18 mouse cellular contexts compared by ENCODE assay signal in genomic region chr7:122309909-122310725, GRCm38 (mm10). TPM values are rescaled to one million over a fixed set of nuclear protein-coding genes. Genes with fewer than 3 reads are reported as not detected.
DNase-seq lines count a peak whose midpoint lies in the region; ATAC-seq and TF ChIP-seq lines count a peak whose summit lies in the region.
"Had no signal": no experiment of that assay in that cellular context is flagged by ENCODE, and none has a peak within 500 bp of the region (broad histone marks: within the 10 kb centered on the region; RNA-seq: fewer than 3 reads in every experiment).

No protein-coding gene starts in this region.

- TF ChIP-seq POLR2A in lung, adult 2 months (IDR thresholded peaks at IDR 0.05; ENCODE audit: borderline replicate concordance, extremely low read depth, low read depth, low read length), result no peak
- TF ChIP-seq POLR2A in bone marrow macrophage, adult 2 months (IDR thresholded peaks at IDR 0.05; ENCODE audit: borderline replicate concordance, low read depth, low read length), result no peak

- no peak overlapping the region for H3K4me3 ChIP-seq in lung, adult 2 months (replicated peaks; ENCODE audit: extremely low read depth, low read depth, low read length)
- no peak overlapping the region; the same call in 1 of the 2 replicates for H3K4me3 ChIP-seq in bone marrow macrophage, adult 2 months (ENCODE audit: insufficient read depth, low read length)
- H3K4me3 ChIP-seq: heart, adult 2 months; midbrain, embryonic 13.5 days; stomach, embryonic 15.5 days had no signal

- H3K4me1 ChIP-seq in lung, adult 2 months (ENCODE audit: control insufficient read depth, insufficient read depth, low read length), result no peaks in the 10 kb centered on the region
- peaks cover 28% of the 10 kb centered on the region for H3K4me1 ChIP-seq in bone marrow macrophage, adult 2 months (ENCODE audit: control insufficient read depth, insufficient read depth, low read length)
- H3K4me1 ChIP-seq: stomach, embryonic 15.5 days had no signal

- ATAC-seq in megakaryocyte progenitor cell, adult 5-6 weeks (replicated peaks; ENCODE audit: poor library complexity), result peak; percentile 81
- ATAC-seq: forebrain, postnatal 0 days; hindbrain, postnatal 0 days; lung, postnatal 0 days; midbrain, embryonic 13.5 days had no signal

- WGBS in lung, adult 2 months, result 57% methylated on average over 14 of the region's 14 CpGs

- no peak for TF ChIP-seq CTCF in lung, adult 2 months (IDR thresholded peaks at IDR 0.05; ENCODE audit: insufficient read depth, low read length)
- TF ChIP-seq CTCF in bone marrow macrophage, adult 2 months (IDR thresholded peaks at IDR 0.05; ENCODE audit: low read depth, low read length), result no peak

- peak; percentile 19 for DNase-seq in lung, postnatal 36 days
- DNase-seq in lung, adult 2 months, result no peak
- peak; percentile 59 to 62 for DNase-seq in spleen, postnatal 36 days (ENCODE audit: low spot score in 2 of 2)
- DNase-seq in layer of hippocampus, adult 18-20 months (ENCODE audit: low spot score in 2 of 2), result no peak
- DNase-seq in ovary, postnatal 36 days (ENCODE audit: low spot score), result no peak
- no peak for DNase-seq in kidney, adult 11 months
- DNase-seq: cerebellum, adult 8-10 months; forebrain, postnatal 0 days; heart, adult 2 months; heart, postnatal 10 days; kidney, adult 8-10 months; right cerebral cortex, postnatal 25 days had no signal

- H3K27ac ChIP-seq in bone marrow macrophage, adult 2 months (ENCODE audit: insufficient read depth, low read depth, low read length), result peak overlapping the region; percentile 15; the same call in 1 of the 2 replicates
- H3K27ac ChIP-seq: heart, adult 2 months; hindbrain, postnatal 0 days; midbrain, embryonic 13.5 days; stomach, embryonic 15.5 days had no signal

RNA-seq across cellular contexts. Expression of gene Prkcb, which starts 21.6 kb away (rescaled TPM):
- 7.8 and 10.9 TPM in 2 replicates for polyA plus RNA-seq in lung, adult 2 months (2012; rRNA removed)
- polyA plus RNA-seq in bone marrow macrophage, adult 2 months (2012; ENCODE audit: insufficient read depth, insufficient read length, missing spikeins), result 196 and 203 TPM in 2 replicates
- 34.1 and 39.9 TPM in 2 replicates for total RNA-seq in megakaryocyte progenitor cell, adult 5-6 weeks (2015)
- 24.8 and 32.6 TPM in 2 replicates for total RNA-seq in megakaryocyte progenitor cell, adult 5-6 weeks (2017)
- total RNA-seq in layer of hippocampus, adult 18-20 months (2021), result 100 to 1,000 TPM; 741 to 778 TPM

Comparison
In these comparisons a context has a peak if more than half of its experiments do, and no peak if none do; other contexts are left out.
1. DNase-seq: peak in lung, postnatal 36 days (single experiment) and spleen, postnatal 36 days (2 of 2); none in lung, adult 2 months (single experiment), layer of hippocampus, adult 18-20 months (0 of 2), ovary, postnatal 36 days (single experiment) and kidney, adult 11 months (single experiment).
2. RNA of gene Prkcb, which starts 21.6 kb away (total RNA-seq): 741 to 778 TPM in layer of hippocampus, adult 18-20 months; 24.8 to 39.9 TPM in megakaryocyte progenitor cell, adult 5-6 weeks; every median in the first group is over 10 times any median in the second.